Mouse (Mus musculus) erythroblast, embryonic 14.5 days (primary cell): ENCODE data around the gene Selenop. TPM values are rescaled to one million over a fixed set of nuclear protein-coding genes. Genes with fewer than 3 reads are reported as not detected.

Experiments used
- H3K27me3 ChIP-seq: 2 replicates; pipeline ENCODE4 v1.6.1; 2012; ENCODE audit warnings: inconsistent platforms; ENCODE audit not compliant: control insufficient read depth
- H3K36me3 ChIP-seq: 2 replicates; pipeline ENCODE4 v1.6.1; 2012; ENCODE audit warnings: mild to moderate bottlenecking, inconsistent platforms; ENCODE audit not compliant: control insufficient read depth
- H3K4me1 ChIP-seq: 2 replicates; pipeline ENCODE4 v1.6.1; 2012; ENCODE audit warnings: inconsistent platforms; ENCODE audit not compliant: control insufficient read depth
- H3K4me3 ChIP-seq: replicated peaks from 2 replicates; pipeline ENCODE3; 2012; ENCODE audit warnings: moderate library complexity, mild to moderate bottlenecking, inconsistent platforms
- H3K9me3 ChIP-seq: 2 replicates; pipeline ENCODE4 v1.6.1; 2012; ENCODE audit warnings: low read length, inconsistent platforms, mixed read lengths; ENCODE audit not compliant: control insufficient read depth
- GATA1 ChIP-seq: IDR thresholded peaks from 2 replicates; pipeline ENCODE4 v1.6.1; 2012; ENCODE audit warnings: low read length, inconsistent platforms, mixed read lengths
- TAL1 ChIP-seq: IDR thresholded peaks from 3 replicates; pipeline ENCODE4 v1.6.1; 2012; ENCODE audit warnings: low read length, inconsistent platforms, mixed read lengths
- polyA plus RNA-seq: library from polyadenylated mRNA; stranded (reverse); fragments of >175 nt; gene quantifications from 2 replicates; pipeline ENCODE4 v1.2.3, GENCODE M21; 2012

Gene Selenop
- polyA plus RNA-seq, 1 experiment: 0.26 TPM

DNA sequence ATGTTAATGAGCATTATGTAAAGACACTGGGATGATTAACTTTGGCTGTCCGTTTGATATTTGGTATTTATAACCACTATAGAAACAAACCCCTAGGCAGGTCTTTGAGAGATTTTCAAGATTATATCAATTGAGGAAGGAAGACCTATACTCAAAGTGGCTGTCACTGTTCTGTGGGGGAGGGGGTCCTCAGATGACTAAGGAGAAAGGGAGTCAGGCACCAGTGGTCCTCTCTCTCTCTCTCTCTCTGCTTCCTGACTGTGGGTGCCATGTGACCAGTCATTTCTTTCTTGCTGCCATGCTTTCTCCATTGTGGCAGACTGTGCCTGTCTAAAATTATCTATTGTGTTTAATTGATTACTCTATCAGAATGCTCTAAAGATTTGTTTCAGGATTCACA is 3.5 kb upstream of the Selenop start:
- Histone ChIP-seq H3K27me3 (no peaks in the 10 kb centered on the region), H3K9me3 (no peaks in the 10 kb centered on the region), H3K36me3 (no peaks in the 10 kb centered on the region), H3K4me1 (no peaks in the 10 kb centered on the region), H3K4me3 (no peak overlapping the region)
- TF ChIP-seq TAL1 (no peak), GATA1 (no peak)

DNA sequence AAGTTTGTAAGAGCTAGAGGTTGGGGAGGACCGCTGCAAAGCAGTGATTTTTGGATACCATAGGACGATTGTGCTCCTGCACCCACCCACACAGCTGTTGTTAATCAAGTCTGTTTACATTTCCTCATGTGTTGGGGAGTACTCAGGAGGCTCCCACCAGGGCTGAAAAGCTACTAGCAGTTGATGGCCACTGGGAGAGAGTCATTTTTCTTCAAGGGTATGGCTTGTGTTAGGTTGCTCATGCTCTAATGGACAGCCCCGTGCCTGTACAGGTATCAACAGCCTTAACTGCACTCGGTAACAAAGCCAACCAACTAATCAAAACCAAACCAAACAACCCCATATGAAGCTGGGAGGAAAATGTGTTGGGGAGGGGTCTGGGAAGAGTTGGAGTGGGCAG is 1.1 kb downstream of the Selenop start:
- no peak for TF ChIP-seq TAL1
- no peak for TF ChIP-seq GATA1
- Histone ChIP-seq H3K9me3 (no peaks in the 10 kb centered on the region), H3K4me3 (no peak overlapping the region), H3K27me3 (no peaks in the 10 kb centered on the region), H3K4me1 (peaks cover 5% of the 10 kb centered on the region), H3K36me3 (no peaks in the 10 kb centered on the region; the same call in 1 of the 2 replicates)

DNA sequence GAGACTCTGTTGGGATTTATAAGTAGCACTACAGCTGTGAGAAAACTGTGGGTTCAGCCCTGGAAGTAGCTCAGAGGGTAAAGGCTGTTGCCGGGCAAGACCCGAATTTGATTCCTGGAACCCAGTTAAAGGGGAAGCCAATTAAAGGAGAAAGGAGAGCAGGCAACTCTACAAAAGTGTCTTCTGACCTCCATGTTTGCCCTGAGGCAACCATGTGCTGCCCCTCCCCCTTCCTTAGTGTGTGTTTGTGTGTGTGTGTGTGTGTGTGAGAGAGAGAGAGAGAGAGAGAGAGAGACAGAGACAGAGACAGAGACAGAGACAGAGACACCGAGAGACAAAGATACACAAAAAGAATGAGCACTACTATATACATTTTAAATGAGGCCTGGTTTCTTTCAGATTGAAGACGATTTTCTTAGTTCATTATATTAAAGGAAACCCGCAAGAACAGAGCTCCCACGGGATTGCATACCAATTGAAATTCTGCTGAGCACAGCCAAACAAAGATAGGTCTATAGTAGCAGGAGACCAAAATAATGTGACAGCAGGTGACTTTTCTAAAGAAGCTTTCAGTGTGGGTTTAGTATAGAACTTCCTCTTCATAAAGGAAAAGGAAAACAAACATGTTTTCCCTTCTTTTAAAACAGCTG is 1.8 kb downstream of the Selenop start:
- Histone ChIP-seq H3K36me3 (no peaks in the 10 kb centered on the region; the same call in 1 of the 2 replicates), H3K27me3 (no peaks in the 10 kb centered on the region), H3K4me1 (peaks cover 5% of the 10 kb centered on the region), H3K9me3 (no peaks in the 10 kb centered on the region), H3K4me3 (peak overlapping the region; percentile 60)
- TF ChIP-seq TAL1 (no peak), GATA1 (no peak)

DNA sequence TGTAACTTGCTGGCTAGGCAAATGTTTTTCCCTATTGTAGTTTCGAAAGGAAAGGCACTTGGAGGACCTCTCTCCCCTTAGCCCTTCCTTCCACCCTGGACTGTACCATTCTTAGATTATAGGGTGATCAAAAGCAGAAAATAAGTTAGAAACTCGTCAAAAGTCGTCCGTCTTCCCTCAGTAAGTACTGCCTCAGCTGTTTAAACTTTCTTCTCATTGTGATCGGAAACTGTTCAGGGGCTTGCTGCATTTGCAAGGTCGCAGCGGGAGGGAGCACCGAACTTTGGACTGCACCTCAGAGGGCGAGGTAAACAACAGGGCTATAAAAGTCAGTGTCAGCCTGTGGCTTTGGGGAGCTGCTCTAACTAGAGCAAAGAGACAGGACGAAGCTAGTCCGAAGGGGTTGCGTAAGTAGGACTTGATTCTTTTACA is 2.3 kb downstream of the Selenop start:
- Histone ChIP-seq H3K27me3 (no peaks in the 10 kb centered on the region), H3K9me3 (no peaks in the 10 kb centered on the region), H3K4me1 (peaks cover 5% of the 10 kb centered on the region), H3K4me3 (peak overlapping the region; percentile 60), H3K36me3 (no peaks in the 10 kb centered on the region; the same call in 1 of the 2 replicates)
- TF ChIP-seq GATA1 (no peak), TAL1 (no peak)

DNA sequence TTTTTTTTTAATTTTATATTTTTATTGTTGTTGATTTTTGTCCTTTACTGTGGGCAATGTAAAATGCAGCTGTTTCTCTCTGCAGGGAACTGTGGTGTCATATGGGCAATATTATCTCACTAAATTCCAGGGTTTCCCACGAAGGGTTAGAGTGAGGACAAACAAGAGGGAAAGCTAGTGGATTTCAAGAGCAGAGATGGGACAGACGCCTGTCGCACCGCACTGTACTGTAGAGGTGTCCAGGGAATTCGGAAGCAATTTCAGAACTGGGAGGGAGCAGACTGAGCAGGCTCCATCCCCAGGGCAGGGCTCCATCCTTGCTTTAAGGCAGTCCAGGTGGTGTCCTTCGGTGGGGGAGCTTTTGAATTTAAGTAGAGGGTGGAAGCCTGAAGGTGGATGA is 2.9 kb downstream of the Selenop start:
- TF ChIP-seq GATA1: no peak
- TF ChIP-seq TAL1: no peak
- peak overlapping the region; percentile 60 for H3K4me3 ChIP-seq

DNA sequence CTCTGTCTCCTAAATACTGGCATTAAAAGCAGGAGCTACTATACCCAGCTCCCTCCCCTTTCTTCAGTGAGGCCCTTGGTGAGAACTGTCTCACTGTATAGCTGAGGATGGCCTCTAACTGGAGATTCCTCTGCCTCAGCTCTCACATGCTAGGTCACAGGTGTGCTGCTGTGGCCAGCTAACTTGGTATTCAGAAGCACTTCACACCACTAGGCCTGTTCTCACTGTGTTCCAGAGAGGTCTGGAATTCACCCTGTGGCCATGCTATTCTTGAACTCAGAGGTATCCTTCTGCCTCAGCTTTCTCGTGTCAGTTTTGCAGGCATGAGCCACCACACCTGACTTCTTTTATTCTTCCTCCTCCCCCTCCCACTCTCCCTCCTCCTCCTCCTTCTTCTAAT is 4.8 kb downstream of the Selenop start:
- Histone ChIP-seq H3K4me1 (peaks cover 5% of the 10 kb centered on the region), H3K36me3 (no peaks in the 10 kb centered on the region; the same call in 1 of the 2 replicates), H3K4me3 (peak overlapping the region; percentile 60), H3K9me3 (no peaks in the 10 kb centered on the region), H3K27me3 (no peaks in the 10 kb centered on the region)
- TF ChIP-seq GATA1 (no peak), TAL1 (no peak)

More for the DNA sequence above, 2.9 kb downstream of the Selenop start:
- H3K36me3 ChIP-seq: no peaks in the 10 kb centered on the region; the same call in 1 of the 2 replicates
- no peaks in the 10 kb centered on the region for H3K27me3 ChIP-seq
- peaks cover 5% of the 10 kb centered on the region for H3K4me1 ChIP-seq
- no peaks in the 10 kb centered on the region for H3K9me3 ChIP-seq

DNA sequence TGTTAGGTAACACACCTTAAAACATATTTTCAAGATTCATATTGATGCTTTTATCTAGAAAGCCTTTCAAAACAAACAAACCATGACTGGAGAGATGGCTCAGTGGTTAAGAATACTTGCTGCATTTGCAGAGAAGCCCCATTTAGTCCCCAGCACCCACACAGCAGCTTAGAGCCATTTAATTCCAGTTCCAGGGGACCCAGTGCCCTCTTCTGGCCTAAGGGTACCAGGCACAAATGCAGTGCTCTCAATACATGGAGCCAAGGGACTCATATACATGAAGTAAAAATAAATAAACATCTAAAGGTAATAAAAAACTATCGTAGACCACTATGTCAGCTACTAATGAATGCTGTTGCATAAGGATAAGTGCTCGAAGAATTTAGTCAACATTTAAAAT is 9.0 kb downstream of the Selenop start:
- TF ChIP-seq TAL1: no peak
- TF ChIP-seq GATA1: no peak
- H3K4me1 ChIP-seq: no peaks in the 10 kb centered on the region

DNA sequence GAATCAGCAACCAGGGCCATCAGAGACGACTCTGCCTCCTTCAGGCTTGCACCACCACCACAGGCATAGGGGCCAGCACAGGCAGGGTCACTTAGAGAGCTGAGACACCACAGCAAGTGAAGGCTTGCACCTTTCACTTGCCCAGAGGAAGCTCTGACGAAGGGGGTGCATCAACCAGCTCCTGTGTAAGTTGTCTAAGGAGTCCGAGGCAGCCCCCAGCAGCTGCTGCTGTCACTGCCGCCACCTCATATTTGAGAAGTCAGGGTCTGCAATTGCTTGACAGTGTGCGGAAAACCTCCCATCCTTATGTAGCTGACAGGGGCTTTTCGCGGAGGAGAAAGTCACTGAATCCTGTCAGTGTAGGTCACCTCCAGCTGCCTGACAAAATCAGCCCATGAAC is 10.9 kb downstream of the Selenop start:
- Histone ChIP-seq H3K4me3 (no peak overlapping the region), H3K27me3 (no peaks in the 10 kb centered on the region), H3K9me3 (no peaks in the 10 kb centered on the region), H3K4me1 (no peaks in the 10 kb centered on the region), H3K36me3 (peaks cover 3% of the 10 kb centered on the region; the same call in 1 of the 2 replicates)
- TF ChIP-seq GATA1 (no peak), TAL1 (no peak)

More for the DNA sequence above, 9.0 kb downstream of the Selenop start:
- Histone ChIP-seq H3K4me3 (no peak overlapping the region), H3K36me3 (peaks cover 3% of the 10 kb centered on the region; the same call in 1 of the 2 replicates), H3K9me3 (no peaks in the 10 kb centered on the region), H3K27me3 (no peaks in the 10 kb centered on the region)

DNA sequence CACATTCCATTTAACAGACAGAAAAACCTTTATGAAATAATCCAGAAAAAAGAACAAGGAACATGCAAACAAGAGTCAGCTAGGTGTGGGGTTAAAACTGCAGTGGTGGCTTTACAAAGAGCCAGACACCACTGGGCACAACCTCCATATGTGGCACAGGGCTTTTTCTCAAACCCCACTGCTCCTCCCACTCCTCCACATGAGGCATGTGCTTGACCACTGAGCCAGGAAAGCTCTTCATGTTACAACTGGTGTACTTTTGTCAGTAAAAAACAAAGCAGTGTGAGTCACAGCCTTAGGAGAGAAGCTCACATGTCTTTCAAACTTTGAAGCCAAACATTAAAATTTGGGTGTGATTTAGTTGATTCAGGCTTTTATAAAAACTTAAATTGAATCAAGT is 12.9 kb downstream of the Selenop start:
- H3K27me3 ChIP-seq: no peaks in the 10 kb centered on the region
- TF ChIP-seq TAL1 (no peak), GATA1 (no peak)
- no peaks in the 10 kb centered on the region for H3K9me3 ChIP-seq
- no peak overlapping the region for H3K4me3 ChIP-seq
- H3K4me1 ChIP-seq: no peaks in the 10 kb centered on the region
- peaks cover 3% of the 10 kb centered on the region; the same call in 1 of the 2 replicates for H3K36me3 ChIP-seq

DNA sequence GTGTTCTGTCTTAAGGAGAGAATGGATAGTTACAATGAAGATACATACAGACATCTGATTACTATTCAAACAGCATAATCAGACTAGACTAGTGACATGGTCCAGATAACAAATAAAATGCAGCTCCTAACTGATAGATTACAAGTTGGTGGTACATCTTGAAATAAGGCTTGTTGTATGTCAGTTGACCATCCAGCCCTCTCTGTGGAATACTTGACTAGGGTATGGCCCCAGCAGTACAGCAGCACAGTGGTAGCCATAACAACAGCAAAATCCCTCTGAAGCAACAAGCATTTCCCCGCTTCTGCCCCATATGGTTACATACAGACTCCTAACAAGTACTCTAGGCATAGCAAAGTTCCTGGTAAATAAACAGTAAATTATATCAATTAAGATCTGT is 13.4 kb downstream of the Selenop start:
- TF ChIP-seq TAL1 (no peak), GATA1 (no peak)
- Histone ChIP-seq H3K27me3 (no peaks in the 10 kb centered on the region), H3K9me3 (no peaks in the 10 kb centered on the region), H3K4me3 (no peak overlapping the region), H3K4me1 (no peaks in the 10 kb centered on the region), H3K36me3 (peaks cover 3% of the 10 kb centered on the region; the same call in 1 of the 2 replicates)
